Mouse (Mus musculus) MEL (cell line): ENCODE data around the gene Agr3. TPM values are rescaled to one million over a fixed set of nuclear protein-coding genes. Genes with fewer than 3 reads are reported as not detected.

Experiments
- DNase-seq: peaks from one replicate; pipeline ENCODE4 v3.0.0; 2011; ENCODE audit warnings: low read depth, low spot score
- H3K27ac ChIP-seq: 2 replicates; pipeline ENCODE4 v1.5.1; 2012; ENCODE audit warnings: low read depth, mild to moderate bottlenecking, control low read depth, low read length, moderate library complexity; ENCODE audit not compliant: control insufficient read depth
- H3K27me3 ChIP-seq, 2 experiments: fragments of 150-350 bp in 1 of 2; sonication (generic) in 1 of 2; 2 replicates each; pipeline ENCODE4 v1.6.1; 2012; ENCODE audit warnings: low read length in 2 of 2, mild to moderate bottlenecking in 2 of 2, improper control_type of control experiment in 1 of 2, moderate library complexity in 1 of 2; ENCODE audit not compliant: insufficient read depth in 2 of 2, control insufficient read depth in 1 of 2
- H3K36me3 ChIP-seq, 2 experiments: 2 replicates each; pipeline ENCODE4 v1.6.1; 2012 to 2014; ENCODE audit warnings: low read length in 2 of 2, improper control_type of control experiment in 1 of 2, inconsistent platforms in 1 of 2, mild to moderate bottlenecking in 1 of 2; ENCODE audit not compliant: insufficient read depth in 2 of 2, control insufficient read depth in 1 of 2
- H3K4me1 ChIP-seq, 2 experiments: fragments of 150-350 bp in 1 of 2; sonication (generic) in 1 of 2; 2 replicates each; pipeline ENCODE4 v1.6.1; 2012; ENCODE audit warnings: low read length in 2 of 2, improper control_type of control experiment in 1 of 2, mild to moderate bottlenecking in 1 of 2; ENCODE audit not compliant: insufficient read depth in 2 of 2, control insufficient read depth in 1 of 2
- H3K4me3 ChIP-seq, 2 experiments: fragments of 150-350 bp in 1 of 2; sonication (generic) in 1 of 2; 2 replicates each; pipeline ENCODE4 v1.5.1; 2012; ENCODE audit warnings: low read depth in 2 of 2, low read length in 2 of 2, mild to moderate bottlenecking in 2 of 2, moderate library complexity in 2 of 2, control low read depth in 1 of 2, improper control_type of control experiment in 1 of 2; ENCODE audit not compliant: control insufficient read depth in 1 of 2, insufficient read depth in 1 of 2
- H3K79me2 ChIP-seq: 2 replicates; pipeline ENCODE4 v1.6.1; 2012; ENCODE audit warnings: mild to moderate bottlenecking, low read length, moderate library complexity; ENCODE audit not compliant: control insufficient read depth, poor library complexity, insufficient read depth
- H3K9ac ChIP-seq: 2 replicates; pipeline ENCODE4 v1.6.1; 2012; ENCODE audit warnings: low read depth, mild to moderate bottlenecking, control low read depth, low read length, moderate library complexity; ENCODE audit not compliant: control insufficient read depth, poor library complexity, severe bottlenecking
- H3K9me3 ChIP-seq: fragments of 150-350 bp; sonication (generic); replicated peaks from 2 replicates; pipeline ENCODE4 v1.6.1; 2012; ENCODE audit warnings: mild to moderate bottlenecking, low read length, improper control_type of control experiment, moderate library complexity; ENCODE audit not compliant: insufficient read depth
- CHD1 ChIP-seq: IDR thresholded peaks from 2 replicates; pipeline ENCODE4 v1.6.1; 2012; ENCODE audit warnings: low read depth, mild to moderate bottlenecking, inconsistent platforms, low read length, improper control_type of control experiment
- CTCF ChIP-seq, 3 experiments: IDR thresholded peaks in 2 of 3; conservative IDR thresholded peaks in 1 of 3; 2 replicates each; pipeline ENCODE4 v1.5.1; 2011 to 2012; ENCODE audit warnings: low read length in 3 of 3, low read depth in 2 of 3, mild to moderate bottlenecking in 2 of 3, improper control_type of control experiment in 1 of 3, inconsistent platforms in 1 of 3, mixed read lengths in 1 of 3, moderate library complexity in 1 of 3; ENCODE audit not compliant: control insufficient read depth in 1 of 3, insufficient read depth in 1 of 3, poor library complexity in 1 of 3, severe bottlenecking in 1 of 3
- E2F4 ChIP-seq: IDR thresholded peaks from 2 replicates; pipeline ENCODE4 v1.6.1; 2011; ENCODE audit warnings: low read depth, low read length, improper control_type of control experiment, borderline replicate concordance
- GABPA ChIP-seq: IDR thresholded peaks from 2 replicates; pipeline ENCODE4 v1.6.1; 2012; ENCODE audit warnings: low read depth, mild to moderate bottlenecking, inconsistent platforms, low read length, improper control_type of control experiment, moderate library complexity
- HCFC1 ChIP-seq: IDR thresholded peaks from 2 replicates; pipeline ENCODE4 v1.6.1; 2012; ENCODE audit warnings: low read depth, mild to moderate bottlenecking, inconsistent platforms, low read length, improper control_type of control experiment, moderate library complexity
- MAZ ChIP-seq: IDR thresholded peaks from 2 replicates; pipeline ENCODE4 v1.6.1; 2012; ENCODE audit warnings: low read depth, mild to moderate bottlenecking, inconsistent platforms, low read length, improper control_type of control experiment
- MEF2A ChIP-seq: IDR thresholded peaks from 2 replicates; pipeline ENCODE4 v1.6.1; 2014; ENCODE audit warnings: low read depth, mild to moderate bottlenecking, inconsistent platforms, low read length, improper control_type of control experiment; ENCODE audit not compliant: poor library complexity, insufficient replicate concordance, severe bottlenecking; ENCODE audit errors: extremely low read depth
- MXI1 ChIP-seq: IDR thresholded peaks from 2 replicates; pipeline ENCODE4 v1.6.1; 2011; ENCODE audit warnings: mild to moderate bottlenecking, low read depth, low read length, improper control_type of control experiment
- MYB ChIP-seq: IDR thresholded peaks from 2 replicates; pipeline ENCODE4 v1.6.1; 2011; ENCODE audit warnings: mild to moderate bottlenecking, low read depth, low read length, improper control_type of control experiment
- MYC ChIP-seq: IDR thresholded peaks from 2 replicates; pipeline ENCODE4 v1.6.1; 2011; ENCODE audit warnings: low read depth, mild to moderate bottlenecking, low read length, improper control_type of control experiment, moderate library complexity
- NELFE ChIP-seq: IDR thresholded peaks from 2 replicates; pipeline ENCODE4 v1.6.1; 2011; ENCODE audit warnings: low read depth, low read length, improper control_type of control experiment
- NRF1 ChIP-seq: IDR thresholded peaks from 2 replicates; pipeline ENCODE4 v1.6.1; 2014; ENCODE audit warnings: low read depth, mild to moderate bottlenecking, inconsistent platforms, low read length, improper control_type of control experiment, moderate library complexity; ENCODE audit not compliant: poor library complexity, insufficient read depth, severe bottlenecking
- POLR2AphosphoS2 ChIP-seq: IDR thresholded peaks from 2 replicates; pipeline ENCODE4 v1.6.1; 2011; ENCODE audit warnings: low read length, improper control_type of control experiment
- POLR2AphosphoS5 ChIP-seq: IDR thresholded peaks from 2 replicates; pipeline ENCODE4 v1.6.1; 2012; ENCODE audit warnings: low read depth, borderline replicate concordance, mild to moderate bottlenecking, inconsistent platforms, low read length, moderate library complexity, mixed read lengths
- RAD21 ChIP-seq: IDR thresholded peaks from 2 replicates; pipeline ENCODE4 v1.6.1; 2011; ENCODE audit warnings: mild to moderate bottlenecking, low read depth, low read length, improper control_type of control experiment
- SIN3A ChIP-seq: IDR thresholded peaks from 2 replicates; pipeline ENCODE4 v1.6.1; 2012; ENCODE audit warnings: low read length, improper control_type of control experiment, inconsistent platforms
- SMC3 ChIP-seq: IDR thresholded peaks from 2 replicates; pipeline ENCODE4 v1.6.1; 2011; ENCODE audit warnings: low read depth, low read length, improper control_type of control experiment
- TAL1 ChIP-seq: IDR thresholded peaks from 2 replicates; pipeline ENCODE4 v1.6.1; 2012; ENCODE audit warnings: mild to moderate bottlenecking, inconsistent platforms, low read length, moderate library complexity, mixed read lengths
- TCF12 ChIP-seq: IDR thresholded peaks from 2 replicates; pipeline ENCODE4 v1.6.1; 2014; ENCODE audit warnings: low read depth, mild to moderate bottlenecking, inconsistent platforms, low read length, improper control_type of control experiment, moderate library complexity
- UBTF ChIP-seq: IDR thresholded peaks from 2 replicates; pipeline ENCODE4 v1.6.1; 2012; ENCODE audit warnings: low read depth, mild to moderate bottlenecking, inconsistent platforms, low read length, improper control_type of control experiment, moderate library complexity, borderline replicate concordance; ENCODE audit not compliant: insufficient read depth
- ZC3H11A ChIP-seq: IDR thresholded peaks from 2 replicates; pipeline ENCODE4 v1.6.1; 2012; ENCODE audit warnings: low read depth, mild to moderate bottlenecking, inconsistent platforms, low read length, improper control_type of control experiment
- ZMIZ1 ChIP-seq: IDR thresholded peaks from 2 replicates; pipeline ENCODE4 v1.6.1; 2012; ENCODE audit warnings: low read depth, mild to moderate bottlenecking, inconsistent platforms, low read length, improper control_type of control experiment, moderate library complexity
- ZNF384 ChIP-seq: IDR thresholded peaks from 2 replicates; pipeline ENCODE4 v1.6.1; 2012; ENCODE audit warnings: low read depth, mild to moderate bottlenecking, inconsistent platforms, low read length, improper control_type of control experiment
- polyA plus RNA-seq, 2 experiments: library from polyadenylated mRNA; stranded (reverse) in 1 of 2; unstranded in 1 of 2; fragments of >175 nt in 1 of 2; fragments of >200 nt in 1 of 2; gene quantifications; 2 replicates each; pipeline versions ENCODE4 v1.2.1 to v1.2.4; 2012; ENCODE audit warnings: low replicate concordance in 2 of 2, low read depth in 1 of 2; ENCODE audit not compliant: insufficient read length in 2 of 2, insufficient read depth in 1 of 2, missing spikeins in 1 of 2
- total RNA-seq: library from RNA; depleted of rRNA; stranded (reverse); fragments of 300-350 nt; gene quantifications from 2 replicates; pipeline ENCODE4 v1.2.3, GENCODE M21; 2012

The Agr3 gene
- total and polyA plus RNA-seq, 3 experiments, result not detected

- Histone ChIP-seq H3K9me3 (no peaks in the 10 kb centered on the region), H3K36me3 (no peaks in the 10 kb centered on the region), H3K4me3 (no peak overlapping the region), H3K27me3 (peaks cover 5 to 6% of the 10 kb centered on the region in 2 experiments; a peak in 3 of 4 replicates), H3K79me2 (no peaks in the 10 kb centered on the region), H3K27ac (no peak overlapping the region), H3K4me1 (no peaks in the 10 kb centered on the region), H3K9ac (no peak overlapping the region)
- TF ChIP-seq GABPA (no peak), NRF1 (no peak)
- DNase-seq, result no peak
Observed at GRCm38 (mm10) chr12:35951757-35952156, 26.3 kb downstream of the Agr3 start.

- TF ChIP-seq HCFC1, result no peak
- TF ChIP-seq MYC, result no peak
- TF ChIP-seq CTCF (IDR thresholded peaks at IDR 0.05 in 2 of 3, conservative IDR thresholded peaks at IDR 0.05 in 1 of 3; ENCODE audit: control insufficient read depth in 1 of 3, insufficient read depth in 1 of 3, low read depth in 2 of 3, low read length in 3 of 3, poor library complexity in 1 of 3, severe bottlenecking in 1 of 3), result peak in 2 of 3 experiments; percentile 55 to 72; a peak in 4 of 6 replicates
- peak; percentile 18; the same call in 1 of the 2 replicates for TF ChIP-seq ZC3H11A
- TF ChIP-seq RAD21, result peak; percentile 39
- TF ChIP-seq SMC3, result peak; percentile 59
- TF ChIP-seq, all 39 proteins: peak for 4
- Histone ChIP-seq H3K27ac (no peak overlapping the region), H3K36me3 (no peaks in the 10 kb centered on the region), H3K9ac (no peak overlapping the region), H3K9me3 (no peaks in the 10 kb centered on the region), H3K4me3 (no peak overlapping the region), H3K79me2 (no peaks in the 10 kb centered on the region), H3K4me1 (no peaks in the 10 kb centered on the region), H3K27me3 (peaks cover 5 to 6% of the 10 kb centered on the region in 2 experiments; a peak in 3 of 4 replicates)
- peak; percentile 61 for DNase-seq
Observed at GRCm38 (mm10) chr12:35957235-35957634, 31.8 kb downstream of the Agr3 start.

DNA sequence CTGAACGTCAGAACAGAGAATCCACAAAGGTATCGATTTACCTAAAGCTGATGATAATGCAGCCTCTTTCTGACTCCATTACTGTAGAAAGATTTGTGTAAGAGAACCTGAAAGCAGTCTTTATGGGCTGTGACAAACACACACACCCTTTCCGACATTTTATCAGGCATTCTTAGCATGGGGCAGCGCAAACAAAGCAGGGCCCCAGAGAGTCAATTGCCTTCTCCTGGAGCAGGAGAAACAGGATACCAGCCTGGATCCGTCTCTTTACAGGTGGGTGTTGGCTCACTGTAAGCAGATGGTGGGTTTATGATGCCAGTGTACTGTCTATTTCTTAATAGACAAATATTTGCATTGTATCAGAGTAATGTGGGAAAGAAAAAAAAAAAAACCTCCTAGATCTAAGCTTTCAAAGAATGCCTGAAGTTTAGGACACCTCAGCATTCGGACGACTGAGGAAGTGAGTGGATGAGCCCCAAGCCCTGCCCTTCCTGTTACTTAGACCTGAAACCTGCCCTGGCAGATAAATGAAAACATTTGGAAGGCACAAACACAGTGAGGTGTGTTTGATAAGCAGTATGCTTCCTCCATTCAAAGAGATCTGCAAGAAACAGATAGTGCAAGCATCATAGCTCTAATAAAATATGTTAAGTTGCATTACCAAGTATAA lies 40.8 kb downstream of the Agr3 start:
- Histone ChIP-seq H3K4me1 (peaks cover 10% of the 10 kb centered on the region in 2 experiments), H3K27me3 (no peaks in the 10 kb centered on the region), H3K9me3 (no peaks in the 10 kb centered on the region), H3K36me3 (peaks cover 0 to 10% of the 10 kb centered on the region in 2 experiments; a peak in 2 of 4 replicates), H3K79me2 (no peaks in the 10 kb centered on the region), H3K9ac (peak overlapping the region; percentile 55), H3K27ac (peak overlapping the region; percentile 93), H3K4me3 (peak overlapping the region; percentile 34 to 38)
- peak; percentile 92 for DNase-seq
- 0 out of 2 replicates have a peak, but pooled peaks have one; percentile 31 for TF ChIP-seq ZMIZ1
- no peak for TF ChIP-seq UBTF
- TF ChIP-seq POLR2AphosphoS2, result no peak
- TF ChIP-seq MXI1, result no peak; the same call in 1 of the 2 replicates
- TF ChIP-seq NELFE, result peak; percentile 34; the same call in 1 of the 2 replicates
- peak; percentile 49; the same call in 1 of the 2 replicates for TF ChIP-seq MYC
- TF ChIP-seq MEF2A, result no peak
- no peak for TF ChIP-seq CHD1
- TF ChIP-seq CTCF (IDR thresholded peaks at IDR 0.05 in 2 of 3, conservative IDR thresholded peaks at IDR 0.05 in 1 of 3; ENCODE audit: control insufficient read depth in 1 of 3, insufficient read depth in 1 of 3, low read depth in 2 of 3, low read length in 3 of 3, poor library complexity in 1 of 3, severe bottlenecking in 1 of 3), result no peak
- TF ChIP-seq E2F4, result no peak
- TF ChIP-seq MYB, result peak; percentile 55; the same call in 1 of the 2 replicates
- TF ChIP-seq NRF1, result no peak
- TF ChIP-seq ZNF384, result peak; percentile 87
- TF ChIP-seq TAL1, result peak; percentile 97
- peak; percentile 78 for TF ChIP-seq SIN3A
- peak; percentile 98 for TF ChIP-seq TCF12
- TF ChIP-seq POLR2AphosphoS5, result no peak
- TF ChIP-seq MAZ, result no peak
